Mouse (Mus musculus) liver, embryonic 15.5 days (tissue): Measurements from ENCODE around the gene Cdc42bpg. TPM values are rescaled to one million over a fixed set of nuclear protein-coding genes. Genes with fewer than 3 reads are reported as not detected.

Experiments
- ATAC-seq: fragments of 200-750 bp; cut with Nextera tagmentation; 2 replicates; pipeline ENCODE4 v1.8.0; 2017; ENCODE audit warnings: moderate number of reproducible peaks, mild to moderate bottlenecking, moderate library complexity; ENCODE audit not compliant: insufficient read depth
- H3K27ac ChIP-seq: fragments of 300-500 bp; sonication (generic); replicated peaks from 2 replicates; pipeline ENCODE4 v1.5.1; 2015; ENCODE audit warnings: mild to moderate bottlenecking, inconsistent platforms
- H3K27me3 ChIP-seq: fragments of 300-500 bp; sonication (generic); 2 replicates; pipeline ENCODE4 v1.6.1; 2015; ENCODE audit warnings: mild to moderate bottlenecking, inconsistent platforms
- H3K36me3 ChIP-seq: fragments of 300-500 bp; sonication (generic); replicated peaks from 2 replicates; pipeline ENCODE4 v1.6.1; 2015; ENCODE audit warnings: moderate library complexity, mild to moderate bottlenecking, inconsistent platforms
- H3K4me1 ChIP-seq: fragments of 300-500 bp; sonication (generic); replicated peaks from 2 replicates; pipeline ENCODE4 v1.6.1; 2015; ENCODE audit warnings: inconsistent platforms
- H3K4me2 ChIP-seq: fragments of 300-500 bp; sonication (generic); 2 replicates; pipeline ENCODE4 v1.6.1; 2015; ENCODE audit warnings: moderate library complexity, mild to moderate bottlenecking, inconsistent platforms
- H3K4me3 ChIP-seq: fragments of 300-500 bp; sonication (generic); replicated peaks from 2 replicates; pipeline ENCODE4 v1.5.1; 2015; ENCODE audit warnings: mild to moderate bottlenecking, inconsistent platforms
- H3K9ac ChIP-seq: fragments of 300-500 bp; sonication (generic); 2 replicates; pipeline ENCODE4 v1.6.1; 2015; ENCODE audit warnings: moderate library complexity, mild to moderate bottlenecking, inconsistent platforms
- H3K9me3 ChIP-seq: fragments of 300-500 bp; sonication (generic); replicated peaks from 2 replicates; pipeline ENCODE4 v1.6.1; 2016; ENCODE audit warnings: inconsistent platforms
- WGBS: fragments of 180-500 bp; shearing (Covaris S2); methylation state at CpG from one replicate; pipeline ENCODE4 v1.1.7; 2015; ENCODE audit warnings: mixed read lengths; ENCODE audit not compliant: insufficient replicate concordance; 5-methylcytosine and 5-hydroxymethylcytosine counted together
- polyA plus RNA-seq: library from polyadenylated mRNA; unstranded; fragments of >200 nt; fragmentation: Nextera tagmentation; extraction: Ambion mirVana; gene quantifications from 2 replicates; pipeline ENCODE4 v1.2.1, GENCODE M21; 2015

Cdc42bpg gene
- polyA plus RNA-seq, 1 experiment from 2014 or later = 0.21 TPM

DNA sequence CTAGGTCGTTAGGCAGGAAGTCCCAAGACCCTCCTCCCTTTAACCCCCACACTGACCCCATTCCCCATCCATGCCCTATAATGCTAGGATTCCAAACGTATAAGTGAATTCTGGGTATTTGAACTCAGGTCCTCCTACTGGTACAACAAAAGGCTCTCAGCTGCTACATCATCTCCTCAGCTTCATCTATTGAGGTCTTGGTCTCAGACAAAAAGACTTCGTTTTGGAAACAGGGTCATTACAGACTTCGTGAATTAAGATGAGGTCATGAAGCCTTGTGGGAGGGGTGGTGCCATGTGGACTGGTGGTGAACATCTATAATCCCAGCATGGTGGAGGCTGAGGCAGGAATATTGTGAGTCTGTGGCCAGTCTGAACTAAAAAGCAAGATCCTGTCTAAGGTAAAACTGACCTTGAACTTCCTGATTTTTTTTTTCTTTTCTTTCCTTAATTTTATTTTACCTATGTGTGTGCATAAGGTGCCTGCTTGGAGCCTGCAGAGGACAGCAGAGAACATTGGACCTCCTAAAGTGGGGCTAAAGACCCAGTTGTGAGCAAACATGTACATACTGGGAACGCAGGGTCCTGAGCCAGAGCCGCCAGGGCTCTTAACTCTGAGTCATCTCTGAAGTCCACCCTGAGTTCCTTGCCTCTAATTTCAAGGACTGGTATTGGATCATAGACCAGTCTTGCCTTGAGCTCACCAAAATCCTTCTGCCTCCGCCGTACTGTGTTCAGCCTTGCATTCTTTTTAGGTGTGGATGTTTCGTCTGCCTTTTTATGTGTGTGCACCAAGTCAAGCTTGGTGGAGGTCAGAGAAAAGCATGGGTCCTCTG lies 27.7 kb downstream of the Cdc42bpg start:
- Histone ChIP-seq H3K27ac (peak overlapping the region; percentile 82), H3K9ac (peak overlapping the region; percentile 77), H3K9me3 (no peaks in the 10 kb centered on the region), H3K4me1 (peaks cover 62% of the 10 kb centered on the region), H3K4me2 (peak overlapping the region; percentile 99), H3K4me3 (peak overlapping the region; percentile 73), H3K36me3 (peaks cover 24% of the 10 kb centered on the region), H3K27me3 (no peaks in the 10 kb centered on the region)
- 63% methylated on average over 9 of the region's 9 CpGs for WGBS
- ATAC-seq = no peak

DNA sequence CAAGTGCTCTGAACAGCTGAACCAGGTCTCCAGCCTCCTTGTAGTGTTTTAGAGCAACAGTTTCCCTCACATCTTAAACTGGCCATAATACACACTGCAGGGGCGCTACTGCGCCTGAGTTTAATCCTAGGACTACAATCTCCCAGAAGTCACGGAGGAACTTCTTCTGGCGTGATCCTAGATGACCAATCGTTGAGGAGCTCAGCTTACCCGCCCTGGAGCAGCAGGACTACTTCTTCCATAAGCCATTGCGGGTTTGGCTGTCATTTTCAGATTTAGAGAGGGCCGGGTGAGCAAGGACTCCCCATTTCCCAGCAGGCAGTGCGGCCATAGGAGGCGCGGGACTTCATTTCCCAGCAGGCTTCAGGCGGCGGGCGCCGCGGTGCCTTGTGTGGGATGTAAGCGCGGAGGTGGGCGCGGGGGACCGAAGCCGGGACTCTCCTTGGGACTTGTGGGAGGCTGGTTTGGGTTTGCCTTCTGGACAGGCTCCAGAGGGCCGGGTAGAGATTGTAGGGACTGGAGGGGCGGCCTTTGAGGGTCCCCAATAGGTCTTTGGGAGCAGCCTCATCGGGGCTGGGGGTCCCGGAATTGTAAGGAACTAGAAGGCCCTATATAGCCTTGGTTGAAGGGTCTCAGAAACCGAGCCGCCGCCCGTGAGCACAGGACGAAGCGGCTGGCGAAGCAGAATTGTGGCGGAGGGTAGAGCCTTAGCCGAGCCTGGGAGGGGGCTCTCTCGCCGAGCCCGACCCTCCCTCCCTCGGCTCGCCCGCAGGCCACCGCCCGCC lies 28.6 kb downstream of the Cdc42bpg start, which contains the start of gene Men1:
Gene Men1, plus strand, starts transcription at position 307 of the 785 bp plus-strand sequence.
- peaks cover 71% of the 10 kb centered on the region for H3K4me1 ChIP-seq
- peaks cover 33% of the 10 kb centered on the region for H3K36me3 ChIP-seq
- peak; percentile 84 for ATAC-seq
- H3K9ac ChIP-seq = peak within 1 kb of the TSS; percentile 77
- peak within 1 kb of the TSS; percentile 82 for H3K27ac ChIP-seq
- no peaks in the 10 kb centered on the region for H3K27me3 ChIP-seq
- peak within 1 kb of the TSS; percentile 73 for H3K4me3 ChIP-seq
- peak within 1 kb of the TSS; percentile 99 for H3K4me2 ChIP-seq
- WGBS = 0% methylated on average over 39 of the region's 43 CpGs
- no peaks in the 10 kb centered on the region for H3K9me3 ChIP-seq

DNA sequence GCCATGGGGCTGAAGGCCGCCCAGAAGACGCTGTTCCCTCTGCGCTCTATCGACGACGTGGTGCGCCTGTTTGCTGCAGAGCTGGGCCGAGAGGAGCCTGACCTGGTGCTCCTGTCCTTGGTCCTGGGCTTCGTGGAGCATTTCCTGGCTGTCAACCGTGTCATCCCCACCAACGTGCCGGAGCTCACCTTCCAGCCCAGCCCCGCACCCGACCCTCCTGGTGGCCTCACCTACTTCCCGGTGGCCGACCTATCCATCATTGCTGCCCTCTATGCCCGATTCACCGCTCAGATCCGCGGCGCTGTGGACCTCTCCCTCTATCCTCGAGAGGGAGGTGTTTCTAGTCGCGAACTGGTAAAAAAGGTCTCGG lies 29.2 kb downstream of the Cdc42bpg start:
- Histone ChIP-seq H3K4me1 (peaks cover 77% of the 10 kb centered on the region), H3K4me3 (peak overlapping the region; percentile 73), H3K27ac (peak overlapping the region; percentile 82), H3K4me2 (peak overlapping the region; percentile 99), H3K27me3 (no peaks in the 10 kb centered on the region), H3K9ac (peak overlapping the region; percentile 77), H3K9me3 (no peaks in the 10 kb centered on the region), H3K36me3 (peaks cover 37% of the 10 kb centered on the region)
- peak; percentile 22 for ATAC-seq
- under 1% methylated on average over 23 of the region's 25 CpGs for WGBS

GRCm38 (mm10) chr19:6336920-6337319 lies 30.7 kb downstream of the Cdc42bpg start:
- Histone ChIP-seq H3K4me3 (no peak overlapping the region), H3K27ac (no peak overlapping the region)

DNA sequence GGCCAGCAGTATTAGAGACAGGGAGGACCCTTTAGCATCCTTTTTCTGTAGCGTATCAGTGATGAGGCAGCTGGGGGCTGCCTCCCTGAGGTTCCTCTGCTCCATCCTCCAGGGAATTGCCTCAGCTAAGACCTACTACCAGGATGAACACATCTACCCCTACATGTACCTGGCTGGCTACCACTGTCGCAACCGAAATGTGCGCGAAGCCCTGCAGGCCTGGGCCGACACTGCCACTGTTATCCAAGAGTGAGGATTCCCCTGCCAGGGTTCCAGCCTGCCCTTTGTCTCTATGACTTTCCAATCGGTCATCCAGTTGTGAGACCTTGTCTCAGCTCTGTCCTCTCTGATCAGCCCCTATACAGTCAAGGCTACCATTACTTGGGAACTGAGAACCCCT lies 31.9 kb downstream of the Cdc42bpg start:
- no peak for ATAC-seq
- 83% methylated on average over 7 of the region's 7 CpGs for WGBS
- Histone ChIP-seq H3K36me3 (peaks cover 37% of the 10 kb centered on the region), H3K4me2 (no peak overlapping the region), H3K4me3 (no peak overlapping the region), H3K9ac (no peak overlapping the region), H3K27me3 (no peaks in the 10 kb centered on the region), H3K9me3 (no peaks in the 10 kb centered on the region), H3K27ac (no peak overlapping the region), H3K4me1 (peaks cover 88% of the 10 kb centered on the region)

More at GRCm38 (mm10) chr19:6336920-6337319, 30.7 kb downstream of the Cdc42bpg start:
- H3K4me1 ChIP-seq = peaks cover 79% of the 10 kb centered on the region
- H3K27me3 ChIP-seq = no peaks in the 10 kb centered on the region
- peak overlapping the region; percentile 99; the same call in 1 of the 2 replicates for H3K4me2 ChIP-seq
- whole genome bisulfite sequencing = 83% methylated on average over 10 of the region's 10 CpGs
- H3K9me3 ChIP-seq = no peaks in the 10 kb centered on the region
- H3K9ac ChIP-seq = no peak overlapping the region
- ATAC-seq = no peak
- peaks cover 37% of the 10 kb centered on the region for H3K36me3 ChIP-seq

DNA sequence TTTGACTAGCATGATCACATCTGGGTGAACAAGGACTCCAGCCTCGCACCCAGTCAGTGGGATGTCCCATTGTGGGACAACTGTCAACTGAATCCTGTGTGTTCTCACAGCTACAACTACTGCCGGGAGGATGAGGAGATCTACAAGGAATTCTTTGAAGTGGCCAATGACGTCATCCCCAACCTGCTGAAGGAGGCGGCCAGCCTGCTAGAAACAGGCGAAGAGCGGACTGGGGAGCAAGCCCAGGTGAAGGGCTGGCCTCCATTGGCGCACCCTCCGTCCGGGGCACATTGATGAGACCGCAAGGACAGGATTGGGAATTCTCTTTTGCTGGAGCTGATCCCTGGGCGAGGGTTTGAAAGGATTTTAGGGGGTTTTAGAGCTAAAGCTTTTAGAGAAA lies 32.5 kb downstream of the Cdc42bpg start:
- no peak overlapping the region for H3K4me2 ChIP-seq
- ATAC-seq = no peak
- no peak overlapping the region for H3K9ac ChIP-seq
- H3K27ac ChIP-seq = no peak overlapping the region
- H3K9me3 ChIP-seq = no peaks in the 10 kb centered on the region
- H3K36me3 ChIP-seq = peaks cover 37% of the 10 kb centered on the region
- no peak overlapping the region for H3K4me3 ChIP-seq
- peaks cover 90% of the 10 kb centered on the region for H3K4me1 ChIP-seq
- WGBS = 87% methylated on average over 11 of the region's 11 CpGs
- no peaks in the 10 kb centered on the region for H3K27me3 ChIP-seq

- no peak overlapping the region for H3K27ac ChIP-seq
- no peaks in the 10 kb centered on the region for H3K27me3 ChIP-seq
- H3K9me3 ChIP-seq = no peaks in the 10 kb centered on the region
- 84% methylated on average over 6 of the region's 6 CpGs for WGBS
- peak overlapping the region; percentile 100; the same call in 1 of the 2 replicates for H3K4me2 ChIP-seq
- H3K9ac ChIP-seq = no peak overlapping the region
- H3K4me3 ChIP-seq = no peak overlapping the region
- no peak for ATAC-seq
- peaks cover 42% of the 10 kb centered on the region for H3K36me3 ChIP-seq
- peaks cover 88% of the 10 kb centered on the region for H3K4me1 ChIP-seq
Measured at GRCm38 (mm10) chr19:6339191-6339590, 32.9 kb downstream of the Cdc42bpg start.

DNA sequence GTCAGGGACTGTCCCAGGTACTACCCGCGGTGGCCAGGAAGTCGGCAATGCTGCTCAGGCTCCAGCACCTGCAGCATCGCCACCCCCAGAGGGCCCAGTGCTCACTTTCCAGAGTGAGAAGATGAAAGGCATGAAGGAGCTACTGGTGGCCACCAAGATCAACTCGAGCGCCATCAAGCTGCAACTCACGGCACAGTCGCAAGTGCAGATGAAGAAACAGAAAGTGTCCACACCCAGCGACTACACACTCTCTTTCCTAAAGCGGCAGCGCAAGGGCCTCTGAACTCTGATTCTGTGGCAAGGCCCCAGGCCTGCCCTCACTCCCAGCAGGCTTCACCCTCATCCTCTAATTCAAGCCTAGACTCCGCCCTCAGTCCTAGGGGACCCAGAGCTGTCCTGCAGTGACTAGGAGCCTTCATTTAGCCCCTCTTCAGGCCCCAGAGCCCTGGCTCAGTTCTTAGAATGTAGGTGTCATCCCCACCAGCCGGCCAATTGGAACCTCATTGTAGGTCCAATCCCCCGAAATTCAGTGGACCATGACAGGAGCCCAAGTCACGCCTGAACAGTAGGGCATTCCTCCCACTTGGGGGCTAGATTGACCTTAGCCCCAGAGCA lies 33.7 kb downstream of the Cdc42bpg start:
- H3K36me3 ChIP-seq = peaks cover 42% of the 10 kb centered on the region
- peak overlapping the region; percentile 100 for H3K4me2 ChIP-seq
- no peaks in the 10 kb centered on the region for H3K27me3 ChIP-seq
- H3K9me3 ChIP-seq = no peaks in the 10 kb centered on the region
- no peak for ATAC-seq
- peak overlapping the region; percentile 41 for H3K9ac ChIP-seq
- WGBS = 37% methylated on average over 15 of the region's 15 CpGs
- peak overlapping the region; percentile 73 for H3K4me3 ChIP-seq
- peaks cover 82% of the 10 kb centered on the region for H3K4me1 ChIP-seq
- H3K27ac ChIP-seq = peak overlapping the region; percentile 81

DNA sequence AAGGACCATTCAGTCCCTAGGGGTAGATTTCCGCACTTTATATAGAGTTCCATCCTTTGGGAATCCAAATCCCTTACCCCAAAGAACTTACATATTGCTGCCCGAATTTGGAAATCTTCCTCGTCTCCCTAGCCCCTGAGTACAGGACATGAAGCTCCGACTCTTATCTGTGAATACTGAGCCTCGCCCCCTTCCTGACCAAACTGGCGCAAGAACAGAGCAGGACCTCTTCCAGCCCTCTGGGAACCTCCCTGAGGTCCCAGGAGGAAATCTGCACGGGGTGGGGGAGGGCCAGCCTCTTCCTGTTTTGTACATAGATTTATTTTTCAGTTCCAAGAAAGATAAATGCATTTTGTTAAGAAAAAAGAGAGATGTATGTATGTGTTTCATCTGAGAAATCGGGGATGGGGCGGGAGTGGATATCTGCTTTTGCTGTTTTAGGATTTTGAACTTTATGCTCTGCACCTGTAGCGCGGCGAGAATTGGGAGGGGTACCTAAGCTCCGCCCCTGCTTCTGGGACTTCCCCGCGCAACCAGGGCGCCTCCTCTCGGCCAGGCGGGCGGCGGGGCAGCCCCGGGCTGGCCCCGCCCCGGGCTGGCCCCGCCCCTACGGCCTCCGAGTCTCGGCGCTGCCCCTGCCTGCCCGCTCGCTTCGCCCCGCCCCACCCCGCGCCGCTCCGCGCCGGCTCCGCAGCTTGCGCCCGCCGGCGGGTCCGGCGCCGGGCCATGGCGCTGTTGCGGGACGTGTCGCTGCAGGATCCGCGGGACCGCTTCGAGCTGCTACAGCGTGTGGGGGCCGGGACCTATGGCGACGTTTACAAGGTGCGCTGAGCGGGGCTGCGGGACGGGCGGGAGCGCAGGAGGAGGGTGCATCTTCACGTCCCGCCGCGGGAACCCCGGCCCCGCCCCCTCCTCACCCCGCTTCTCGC lies 34.5 kb downstream of the Cdc42bpg start, which contains the start of gene Map4k2:
Gene Map4k2, plus strand, starts transcription at position 612 of the 929 bp plus-strand sequence.
- Histone ChIP-seq H3K4me2 (peak within 1 kb of the TSS; percentile 100), H3K27me3 (no peaks in the 10 kb centered on the region), H3K9me3 (no peaks in the 10 kb centered on the region), H3K27ac (peak within 1 kb of the TSS; percentile 81), H3K36me3 (peaks cover 49% of the 10 kb centered on the region), H3K4me1 (peaks cover 82% of the 10 kb centered on the region), H3K4me3 (peak within 1 kb of the TSS; percentile 73), H3K9ac (peak within 1 kb of the TSS; percentile 78)
- ATAC-seq = peak; percentile 85
- WGBS = 2% methylated on average over 71 of the region's 72 CpGs

DNA sequence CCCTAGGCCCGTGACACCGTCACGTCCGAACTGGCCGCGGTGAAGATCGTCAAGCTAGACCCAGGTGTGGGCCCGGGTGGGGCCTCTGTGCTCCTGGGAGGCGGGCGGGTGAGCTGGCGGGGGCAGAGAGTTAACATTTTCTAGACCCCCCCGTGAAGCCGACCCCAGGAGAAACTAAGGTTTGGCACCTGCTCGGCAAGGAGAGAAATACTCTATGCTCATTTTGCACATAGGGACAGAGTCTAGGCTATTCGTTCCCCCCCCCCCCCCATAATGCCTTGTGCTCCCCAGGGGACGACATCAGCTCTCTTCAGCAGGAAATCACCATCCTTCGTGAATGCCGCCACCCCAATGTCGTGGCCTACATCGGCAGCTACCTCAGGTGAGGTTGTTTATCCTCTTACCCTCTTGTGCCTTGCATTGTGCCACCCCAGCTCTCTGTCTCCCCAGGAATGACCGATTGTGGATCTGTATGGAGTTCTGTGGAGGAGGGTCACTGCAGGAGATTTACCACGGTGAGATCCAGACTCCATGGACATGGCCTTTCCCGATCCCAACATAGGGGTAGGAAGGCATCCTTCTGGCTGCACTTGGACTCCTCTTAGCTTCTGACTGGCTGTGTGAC lies 35.3 kb downstream of the Cdc42bpg start:
- Histone ChIP-seq H3K36me3 (peaks cover 56% of the 10 kb centered on the region), H3K27ac (peak overlapping the region; percentile 71), H3K9me3 (no peaks in the 10 kb centered on the region), H3K9ac (peak overlapping the region; percentile 78), H3K4me3 (peak overlapping the region; percentile 73), H3K4me1 (peaks cover 82% of the 10 kb centered on the region), H3K4me2 (peak overlapping the region; percentile 100), H3K27me3 (no peaks in the 10 kb centered on the region)
- 3% methylated on average over 23 of the region's 23 CpGs for WGBS
- peak; percentile 38 for ATAC-seq
